Mouse (Mus musculus) small intestine, adult 2 months (tissue): ENCODE measurements around the gene Cntnap2.

Experiments
- CTCF ChIP-seq: fragments of 200-500 bp; IDR thresholded peaks from 2 replicates; pipeline ENCODE4 v1.5.1; 2012; ENCODE audit warnings: low read depth, mild to moderate bottlenecking, control low read depth, inconsistent platforms, low read length, moderate library complexity, mixed read lengths; ENCODE audit not compliant: insufficient replicate concordance, insufficient read length; ENCODE audit errors: extremely low read depth
- POLR2A ChIP-seq: fragments of 200-500 bp; IDR thresholded peaks from 2 replicates; pipeline ENCODE4 v1.6.1; 2012; ENCODE audit warnings: low read depth, mild to moderate bottlenecking, control low read depth, inconsistent platforms, low read length, moderate library complexity

DNA sequence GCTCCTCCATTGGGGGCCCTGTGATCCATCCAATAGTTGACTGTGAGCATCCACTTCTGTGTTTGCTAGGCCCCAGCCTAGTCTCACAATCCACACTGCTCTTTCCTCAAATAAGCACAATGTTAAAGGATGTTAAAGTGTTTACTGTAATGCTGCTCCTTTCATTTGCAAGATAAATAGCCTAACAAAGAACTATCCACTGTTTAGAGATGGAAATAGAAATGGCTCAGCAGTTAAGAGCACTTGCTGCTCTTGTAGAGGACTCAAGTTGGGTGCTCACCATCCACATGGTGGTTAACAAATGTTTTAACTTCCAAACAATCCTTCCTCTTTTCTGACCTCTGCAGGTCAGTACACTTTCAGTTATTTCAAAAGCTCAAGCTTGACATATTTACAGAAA is 1022.3 kb downstream of the Cntnap2 start:
- TF ChIP-seq POLR2A (no peak), CTCF (no peak)
